Mouse (Mus musculus): ENCODE measurements at regions not wholly inside any gene's neighbourhood (a gene's known extent, or its start where the extent isn't known, plus 50 kb on each side); places are given as distances from the start of the nearest gene placed in this dataset.

- H3K9ac ChIP-seq (ENCODE audit: low read length) = no peak overlapping the region
- no peak for ATAC-seq (replicated peaks; ENCODE audit: low FRiP score)
- H3K4me3 ChIP-seq (ENCODE audit: low read depth, low read length) = no peak overlapping the region
- 91% methylated on average over 9 of the region's 9 CpGs for WGBS
- no peaks in the 10 kb centered on the region for H3K9me3 ChIP-seq (ENCODE audit: control insufficient read depth, low read length)
- H3K4me2 ChIP-seq (ENCODE audit: low read depth, low read length, severe bottlenecking) = no peak overlapping the region
- no peak overlapping the region for H3K27ac ChIP-seq (ENCODE audit: low read depth, low read length)
- no peaks in the 10 kb centered on the region for H3K36me3 ChIP-seq (ENCODE audit: control insufficient read depth, insufficient read depth, low read length)
- DNase-seq (ENCODE audit: low spot score) = no peak
- H3K4me1 ChIP-seq (replicated peaks; ENCODE audit: control insufficient read depth, insufficient read depth, low read length) = no peaks in the 10 kb centered on the region
- no peaks in the 10 kb centered on the region for H3K27me3 ChIP-seq (ENCODE audit: control insufficient read depth, insufficient read depth, low read length)
These were observed 55.2 kb upstream of the 1110032F04Rik start for GRCm38 (mm10) chr3:68814011-68814690.

DNA sequence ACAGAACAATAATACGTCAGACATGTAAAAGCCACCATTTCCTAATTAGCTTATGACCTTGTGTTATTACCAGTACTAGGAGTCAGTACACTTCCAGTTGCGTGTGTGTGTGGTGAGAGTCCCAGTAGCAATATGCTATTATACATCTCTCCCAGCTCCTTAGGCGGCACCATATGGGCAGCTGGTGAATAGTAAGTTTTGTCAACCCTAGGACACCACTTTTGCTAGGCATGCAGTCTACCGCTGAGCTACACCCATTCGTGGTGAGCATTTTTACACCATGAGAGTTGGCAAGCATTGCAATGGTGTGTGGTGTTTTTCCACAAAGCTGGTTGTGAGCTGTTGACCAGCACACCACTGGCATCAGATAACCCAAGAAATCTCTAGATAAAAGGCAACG lies 53.8 kb upstream of the 1110032F04Rik start:
- H3K4me2 ChIP-seq (ENCODE audit: low read depth, low read length, severe bottlenecking) = no peak overlapping the region
- no peak overlapping the region for H3K27ac ChIP-seq (ENCODE audit: low read depth, low read length)
- H3K9ac ChIP-seq (ENCODE audit: low read length) = no peak overlapping the region
- H3K36me3 ChIP-seq (ENCODE audit: control insufficient read depth, insufficient read depth, low read length) = no peaks in the 10 kb centered on the region
- H3K4me3 ChIP-seq (ENCODE audit: low read depth, low read length) = no peak overlapping the region
- 90% methylated on average over 6 of the region's 6 CpGs for WGBS
- no peak for ATAC-seq (replicated peaks; ENCODE audit: low FRiP score)
- DNase-seq (ENCODE audit: low spot score) = no peak
- no peaks in the 10 kb centered on the region for H3K9me3 ChIP-seq (ENCODE audit: control insufficient read depth, low read length)
- no peaks in the 10 kb centered on the region for H3K27me3 ChIP-seq (ENCODE audit: control insufficient read depth, insufficient read depth, low read length)
- H3K4me1 ChIP-seq (replicated peaks; ENCODE audit: control insufficient read depth, insufficient read depth, low read length) = no peaks in the 10 kb centered on the region

GRCm38 (mm10) chr3:68817321-68817720 lies 52.1 kb upstream of the 1110032F04Rik start:
- Histone ChIP-seq H3K4me1 (replicated peaks; ENCODE audit: control insufficient read depth, insufficient read depth, low read length) (no peaks in the 10 kb centered on the region), H3K9me3 (ENCODE audit: control insufficient read depth, low read length) (no peaks in the 10 kb centered on the region), H3K9ac (ENCODE audit: low read length) (no peak overlapping the region), H3K4me3 (ENCODE audit: low read depth, low read length) (no peak overlapping the region), H3K4me2 (ENCODE audit: low read depth, low read length, severe bottlenecking) (no peak overlapping the region), H3K36me3 (ENCODE audit: control insufficient read depth, insufficient read depth, low read length) (no peaks in the 10 kb centered on the region), H3K27ac (ENCODE audit: low read depth, low read length) (no peak overlapping the region), H3K27me3 (ENCODE audit: control insufficient read depth, insufficient read depth, low read length) (no peaks in the 10 kb centered on the region)
- ATAC-seq (replicated peaks; ENCODE audit: low FRiP score) (no peak), DNase-seq (ENCODE audit: low spot score) (no peak)
- whole genome bisulfite sequencing = 71% methylated on average over 2 of the region's 2 CpGs

Measured in forebrain, embryonic 11.5 days (tissue).